Comparison of ENCODE assay signal across 19 mouse cellular contexts in genomic region chr7:79513466-79513865, GRCm38 (mm10). TPM values are rescaled to one million over a fixed set of nuclear protein-coding genes. Genes with fewer than 3 reads are reported as not detected.
A peak's percentile ranks its signal among the peaks of the same experiment; 100 is the strongest.
DNase-seq lines count a peak whose midpoint lies in the region; ATAC-seq lines count a peak whose summit lies in the region.
"Had no signal": no experiment of that assay in that cellular context is flagged by ENCODE, and none has a peak within 500 bp of the region (broad histone marks: within the 10 kb centered on the region; RNA-seq: fewer than 3 reads in every experiment).

No protein-coding gene starts in this region.

- peaks cover 43% of the 10 kb centered on the region for H3K4me1 ChIP-seq in hindbrain, embryonic 11.5 days (replicated peaks; ENCODE audit: control insufficient read depth, insufficient read depth, low read length)
- peaks cover 93% of the 10 kb centered on the region for H3K4me1 ChIP-seq in hindbrain, embryonic 10.5 days (replicated peaks)
- H3K4me1 ChIP-seq in forebrain, embryonic 12.5 days: peaks cover 98% of the 10 kb centered on the region
- H3K4me1 ChIP-seq in hindbrain, embryonic 16.5 days (ENCODE audit: control insufficient read depth, insufficient read depth, low read depth, low read length): peaks cover 69% of the 10 kb centered on the region
- H3K4me1 ChIP-seq in neural tube, embryonic 14.5 days (ENCODE audit: control insufficient read depth, insufficient read depth, low read length): peaks cover 65% of the 10 kb centered on the region
- H3K4me1 ChIP-seq: liver, embryonic 13.5 days had no signal

- peak overlapping the region; percentile 19; the same call in 1 of the 2 replicates for H3K4me2 ChIP-seq in hindbrain, embryonic 11.5 days (replicated peaks; ENCODE audit: low read depth, low read length)
- H3K4me2 ChIP-seq in forebrain, embryonic 12.5 days: peak overlapping the region; percentile 59
- peak overlapping the region; percentile 10 for H3K4me2 ChIP-seq in hindbrain, embryonic 16.5 days (ENCODE audit: low read length)
- peak overlapping the region; percentile 1; the same call in 1 of the 2 replicates for H3K4me2 ChIP-seq in neural tube, embryonic 14.5 days (ENCODE audit: low read depth, low read length)
- H3K4me2 ChIP-seq: liver, embryonic 13.5 days; stomach, embryonic 15.5 days had no signal

- no peak for ATAC-seq in hindbrain, embryonic 11.5 days (ENCODE audit: low FRiP score)
- ATAC-seq in forebrain, embryonic 12.5 days (ENCODE audit: low FRiP score): no peak
- no peak for ATAC-seq in hindbrain, embryonic 16.5 days
- no peak for ATAC-seq in neural tube, embryonic 14.5 days (ENCODE audit: low read depth)
- ATAC-seq: intestine, embryonic 16.5 days; lung, postnatal 0 days had no signal

- 0 out of 2 replicates have a peak, but pooled peaks cover 4% of the 10 kb centered on the region for H3K36me3 ChIP-seq in hindbrain, embryonic 11.5 days (ENCODE audit: control insufficient read depth, insufficient read depth, low read length)
- peaks cover 49% of the 10 kb centered on the region for H3K36me3 ChIP-seq in hindbrain, embryonic 10.5 days
- peaks cover 49% of the 10 kb centered on the region for H3K36me3 ChIP-seq in forebrain, embryonic 12.5 days (replicated peaks)
- H3K36me3 ChIP-seq in hindbrain, embryonic 16.5 days (ENCODE audit: control insufficient read depth, insufficient read depth, low read length): no peaks in the 10 kb centered on the region
- H3K36me3 ChIP-seq in neural tube, embryonic 14.5 days (ENCODE audit: control insufficient read depth, insufficient read depth, low read length): peaks cover 12% of the 10 kb centered on the region; the same call in 1 of the 2 replicates
- H3K36me3 ChIP-seq: liver, embryonic 13.5 days; stomach, embryonic 15.5 days had no signal

- H3K9me3 ChIP-seq in hindbrain, embryonic 11.5 days (ENCODE audit: control insufficient read depth, low read length): no peaks in the 10 kb centered on the region
- no peaks in the 10 kb centered on the region for H3K9me3 ChIP-seq in hindbrain, embryonic 10.5 days
- H3K9me3 ChIP-seq in forebrain, embryonic 12.5 days: no peaks in the 10 kb centered on the region
- no peaks in the 10 kb centered on the region for H3K9me3 ChIP-seq in hindbrain, embryonic 16.5 days (ENCODE audit: control insufficient read depth, low read length)
- H3K9me3 ChIP-seq in neural tube, embryonic 14.5 days (ENCODE audit: control insufficient read depth, low read length): no peaks in the 10 kb centered on the region
- H3K9me3 ChIP-seq: liver, embryonic 13.5 days; stomach, embryonic 15.5 days had no signal

- peak overlapping the region; percentile 23; the same call in 1 of the 2 replicates for H3K9ac ChIP-seq in hindbrain, embryonic 11.5 days (ENCODE audit: low read depth, low read length)
- H3K9ac ChIP-seq in forebrain, embryonic 12.5 days: peak overlapping the region; percentile 83
- H3K9ac ChIP-seq in hindbrain, embryonic 16.5 days (ENCODE audit: low read depth, low read length): peak overlapping the region; percentile 71; the same call in 1 of the 2 replicates
- no peak overlapping the region for H3K9ac ChIP-seq in neural tube, embryonic 14.5 days (replicated peaks; ENCODE audit: low read depth, low read length)
- H3K9ac ChIP-seq: liver, embryonic 13.5 days; stomach, embryonic 15.5 days had no signal

- peaks cover 33% of the 10 kb centered on the region for H3K27me3 ChIP-seq in hindbrain, embryonic 11.5 days (ENCODE audit: control insufficient read depth, insufficient read depth, low read length)
- H3K27me3 ChIP-seq in hindbrain, embryonic 10.5 days (ENCODE audit: insufficient read depth, poor library complexity, severe bottlenecking): peaks cover 100% of the 10 kb centered on the region
- peaks cover 37% of the 10 kb centered on the region for H3K27me3 ChIP-seq in forebrain, embryonic 12.5 days
- no peaks in the 10 kb centered on the region for H3K27me3 ChIP-seq in hindbrain, embryonic 16.5 days (replicated peaks; ENCODE audit: control insufficient read depth, insufficient read depth, low read length)
- no peaks in the 10 kb centered on the region for H3K27me3 ChIP-seq in neural tube, embryonic 14.5 days (ENCODE audit: control insufficient read depth, insufficient read depth, low read length)

- peak overlapping the region; percentile 99 for H3K27ac ChIP-seq in hindbrain, embryonic 11.5 days (ENCODE audit: low read depth, low read length)
- H3K27ac ChIP-seq in hindbrain, embryonic 10.5 days: no peak overlapping the region
- H3K27ac ChIP-seq in forebrain, embryonic 12.5 days: peak overlapping the region; percentile 100
- H3K27ac ChIP-seq in hindbrain, embryonic 16.5 days (ENCODE audit: low read depth, low read length): peak overlapping the region; percentile 87
- peak overlapping the region; percentile 98 for H3K27ac ChIP-seq in neural tube, embryonic 14.5 days (ENCODE audit: low read depth, low read length)
- H3K27ac ChIP-seq: kidney, postnatal 0 days; liver, embryonic 13.5 days; stomach, embryonic 15.5 days had no signal

- DNase-seq in hindbrain, embryonic 11.5 days (ENCODE audit: low spot score): peak; percentile 50
- no peak for DNase-seq in hindbrain, embryonic 10.5 days (ENCODE audit: low spot score)
- DNase-seq in thymus, postnatal 14 days: no peak
- DNase-seq in heart, adult 11 months: no peak
- DNase-seq in gastrocnemius, adult 18-20 months (ENCODE audit: low spot score): no peak
- DNase-seq: adrenal gland, postnatal 10 days; B cell, adult 2 months; left cerebral cortex, postnatal 4 days; liver, embryonic 13.5 days; right cerebral cortex, postnatal 4 days; thymus, postnatal 4 days had no signal

- 12% methylated on average over 2 of the region's 2 CpGs for WGBS in hindbrain, embryonic 11.5 days
- 9% methylated on average over 2 of the region's 2 CpGs for WGBS in hindbrain, embryonic 10.5 days
- 17% methylated on average over 2 of the region's 2 CpGs for WGBS in forebrain, embryonic 12.5 days
- WGBS in hindbrain, embryonic 16.5 days: 15% methylated on average over 2 of the region's 2 CpGs
- WGBS in neural tube, embryonic 14.5 days: 4% methylated on average over 2 of the region's 2 CpGs

- H3K4me3 ChIP-seq in hindbrain, embryonic 11.5 days (ENCODE audit: low read depth, low read length): no peak overlapping the region
- no peak overlapping the region for H3K4me3 ChIP-seq in hindbrain, embryonic 10.5 days
- H3K4me3 ChIP-seq in forebrain, embryonic 12.5 days (replicated peaks): peak overlapping the region; percentile 5; the same call in 1 of the 2 replicates
- no peak overlapping the region for H3K4me3 ChIP-seq in hindbrain, embryonic 16.5 days (ENCODE audit: low read length)
- H3K4me3 ChIP-seq in neural tube, embryonic 14.5 days (ENCODE audit: low read depth, low read length): no peak overlapping the region
- H3K4me3 ChIP-seq: liver, embryonic 13.5 days; megakaryocyte, embryonic 14.5 days; stomach, embryonic 15.5 days had no signal

RNA-seq across cellular contexts. Expression of gene Polg, which starts 47.3 kb away (rescaled TPM):
- 22.5 and 26.3 TPM in 2 replicates for polyA plus RNA-seq in hindbrain, embryonic 11.5 days (2014; fragmentation: Nextera tagmentation; extraction: Ambion mirVana)
- 38.5 and 43.0 TPM in 2 replicates for polyA plus RNA-seq in hindbrain, embryonic 10.5 days (2016; fragmentation: Nextera tagmentation; extraction: Ambion mirVana)
- 41.7 and 45.1 TPM in 2 replicates for polyA plus RNA-seq in forebrain, embryonic 12.5 days (2016; fragmentation: Nextera tagmentation; extraction: Ambion mirVana)
- 24.2 and 26.4 TPM in 2 replicates for polyA plus RNA-seq in hindbrain, embryonic 16.5 days (2015; fragmentation: Nextera tagmentation; extraction: Ambion mirVana)
- 23.0 and 30.5 TPM in 2 replicates for polyA plus RNA-seq in neural tube, embryonic 14.5 days (2014; fragmentation: Nextera tagmentation; extraction: Ambion mirVana)
- 10 to 100 TPM; 30.8 to 31.4 TPM for total RNA-seq in gastrocnemius, adult 18-20 months (2021)

Comparison
In these comparisons a context has a peak if more than half of its experiments do, and no peak if none do; other contexts are left out.
1. H3K4me2 ChIP-seq: peak in every context shown above with its lines; median percentile 59 in forebrain, embryonic 12.5 days; 19 in hindbrain, embryonic 11.5 days; 10 in hindbrain, embryonic 16.5 days; 1 in neural tube, embryonic 14.5 days.